Mouse (Mus musculus): ENCODE measurements around the gene Gm49318.

DNA sequence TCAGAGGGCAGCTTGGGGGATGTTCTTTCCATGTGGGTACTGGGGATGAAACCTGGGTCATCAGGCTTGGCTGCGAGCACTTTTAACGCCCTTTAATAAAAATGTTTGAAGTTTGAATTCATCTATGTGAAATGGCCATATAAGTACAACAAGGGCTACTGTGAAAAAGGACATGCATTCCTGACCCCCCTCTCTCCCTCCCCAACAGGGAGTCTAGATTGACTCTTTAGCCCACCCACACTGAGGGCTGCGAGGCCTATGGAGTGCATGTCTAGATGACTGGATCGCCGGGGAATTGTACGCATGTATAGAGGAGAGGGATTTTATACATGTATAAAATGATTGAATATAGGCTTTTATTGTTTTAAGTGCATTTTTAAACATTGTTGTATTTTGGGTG is 15.0 kb upstream of the Gm49318 start:
- TF ChIP-seq TAL1 (IDR thresholded peaks at IDR 0.05; ENCODE audit: low read length) (no peak), GATA1 (IDR thresholded peaks at IDR 0.05; ENCODE audit: low read length) (no peak)

Data from erythroblast, embryonic 14.5 days (primary cell).